Mouse (Mus musculus): Measurements from ENCODE around the gene Kctd12b.
"Not testable (repeated sequence)": the region's sequence is repeated elsewhere in the genome, so short reads cannot be mapped to it uniquely, and the experiment has no call there.

Kctd12b gene

GRCm38 (mm10) chrX:153695782-153696395 is at the start of gene Kctd12b:
Kctd12b (minus strand) TSS chrX:153696391.
- DNase-seq (ENCODE audit: low read depth, low spot score) = no peak

GRCm38 (mm10) chrX:153742493-153742892 is 46.3 kb upstream of the Kctd12b start:
- no peak for DNase-seq (ENCODE audit: low read depth, low spot score)

- no peak for DNase-seq (ENCODE audit: low read depth, low spot score)
Measured at GRCm38 (mm10) chrX:153735697-153736096, 39.5 kb upstream of the Kctd12b start.

GRCm38 (mm10) chrX:153724400-153724799 is 28.2 kb upstream of the Kctd12b start:
- DNase-seq (ENCODE audit: low read depth, low spot score) = no peak

GRCm38 (mm10) chrX:153723110-153723916 is 27.1 kb upstream of the Kctd12b start, which contains the start of gene Nbdy:
Nbdy (plus strand) TSS chrX:153723590.
- DNase-seq (ENCODE audit: low read depth, low spot score) = peak; percentile 62

GRCm38 (mm10) chrX:153719602-153720001 is 23.4 kb upstream of the Kctd12b start:
- DNase-seq (ENCODE audit: low read depth, low spot score) = no peak

GRCm38 (mm10) chrX:153716716-153717115 is 20.5 kb upstream of the Kctd12b start:
- no peak for DNase-seq (ENCODE audit: low read depth, low spot score)

GRCm38 (mm10) chrX:153707735-153708134 is 11.5 kb upstream of the Kctd12b start:
- no peak for DNase-seq (ENCODE audit: low read depth, low spot score)

GRCm38 (mm10) chrX:153700463-153700862 is 4.3 kb upstream of the Kctd12b start:
- no peak for DNase-seq (ENCODE audit: low read depth, low spot score)

- DNase-seq (ENCODE audit: low read depth, low spot score) = not testable (repeated sequence)
Measured at GRCm38 (mm10) chrX:153668233-153668632, 28.0 kb downstream of the Kctd12b start.

GRCm38 (mm10) chrX:153664903-153665302 is 31.3 kb downstream of the Kctd12b start:
- no peak for DNase-seq (ENCODE audit: low read depth, low spot score)

- no peak for DNase-seq (ENCODE audit: low read depth, low spot score)
Measured at GRCm38 (mm10) chrX:153656949-153657348, 39.2 kb downstream of the Kctd12b start.

- no peak for DNase-seq (ENCODE audit: low read depth, low spot score)
Measured at GRCm38 (mm10) chrX:153640615-153641014, 55.6 kb downstream of the Kctd12b start.

GRCm38 (mm10) chrX:153636247-153636646 is 59.9 kb downstream of the Kctd12b start:
- DNase-seq (ENCODE audit: low read depth, low spot score) = no peak

Data from brain, embryonic 18.5 days (tissue).